Comparison of ENCODE assay signal across 9 mouse cellular contexts in the genomic region with DNA sequence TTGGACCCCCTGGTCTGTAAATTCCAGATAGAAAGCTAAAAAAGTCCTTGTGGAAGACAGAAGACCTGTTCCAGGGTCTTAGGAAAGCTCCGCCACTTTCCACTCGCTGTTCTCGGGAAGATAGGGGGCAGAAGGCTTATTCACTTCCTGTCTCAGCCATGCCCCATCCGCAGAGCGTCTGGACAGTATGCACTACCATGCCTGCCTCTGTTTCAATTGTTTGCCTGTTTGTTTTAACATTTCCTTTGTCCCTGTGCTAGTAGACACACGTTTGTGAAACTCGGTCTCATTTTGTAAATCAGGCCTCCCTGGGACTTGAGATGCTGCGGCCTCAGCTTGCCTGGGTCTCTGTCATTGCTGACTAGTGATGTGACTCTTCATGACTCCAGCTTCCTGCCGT. TPM values are rescaled to one million over a fixed set of nuclear protein-coding genes. Genes with fewer than 3 reads are reported as not detected.
DNase-seq lines count a peak whose midpoint lies in the region; ATAC-seq and TF ChIP-seq lines count a peak whose summit lies in the region.
"Had no signal": no experiment of that assay in that cellular context is flagged by ENCODE, and none has a peak within 500 bp of the region (broad histone marks: within the 10 kb centered on the region; RNA-seq: fewer than 3 reads in every experiment).

No protein-coding gene starts in this region.

- no peak overlapping the region for H3K4me3 ChIP-seq in heart, embryonic 10.5 days
- no peak overlapping the region for H3K4me3 ChIP-seq in spleen, adult 2 months (ENCODE audit: extremely low read depth, insufficient read depth, insufficient read length)
- H3K4me3 ChIP-seq in liver, embryonic 16.5 days (ENCODE audit: low read depth, low read length), result no peak overlapping the region
- no peak overlapping the region for H3K4me3 ChIP-seq in stomach, postnatal 0 days (ENCODE audit: low read depth, low read length)
- H3K4me3 ChIP-seq: limb, embryonic 13.5 days had no signal

- DNase-seq in heart, embryonic 10.5 days (ENCODE audit: low spot score), result no peak
- DNase-seq in heart, postnatal 14 days, result no peak
- DNase-seq in spleen, adult 2 months (ENCODE audit: low read depth in 1 of 2, low spot score in 2 of 2), result peak in 1 of 2 experiments; percentile 5
- no peak for DNase-seq in spleen, adult 18-20 months
- DNase-seq in stomach, postnatal 0 days (ENCODE audit: low spot score), result no peak
- DNase-seq in testis, postnatal 10 days (ENCODE audit: low spot score), result no peak
- DNase-seq in thymus, postnatal 25 days, result no peak

- TF ChIP-seq POLR2A in spleen, adult 2 months (IDR thresholded peaks at IDR 0.05; ENCODE audit: low read depth, low read length), result no peak

- peaks cover 17% of the 10 kb centered on the region for H3K36me3 ChIP-seq in heart, embryonic 10.5 days
- no peaks in the 10 kb centered on the region for H3K36me3 ChIP-seq in spleen, adult 2 months (ENCODE audit: control insufficient read depth, insufficient read depth, low read length)
- H3K36me3 ChIP-seq in liver, embryonic 16.5 days (ENCODE audit: control insufficient read depth, insufficient read depth), result no peaks in the 10 kb centered on the region
- no peaks in the 10 kb centered on the region for H3K36me3 ChIP-seq in stomach, postnatal 0 days (ENCODE audit: control insufficient read depth, insufficient read depth, low read length)
- H3K36me3 ChIP-seq: limb, embryonic 13.5 days had no signal

- TF ChIP-seq EP300 in stomach, postnatal 0 days (optimal IDR thresholded peaks at IDR 0.05), result no peak

- WGBS in heart, embryonic 10.5 days, result 50% methylated on average over 9 of the region's 9 CpGs
- 47% methylated on average over 9 of the region's 9 CpGs for WGBS in spleen, adult 2 months
- WGBS in liver, embryonic 16.5 days (ENCODE audit: insufficient replicate concordance), result 20% methylated on average over 9 of the region's 9 CpGs
- WGBS in stomach, postnatal 0 days, result 38% methylated on average over 9 of the region's 9 CpGs

- no peaks in the 10 kb centered on the region for H3K9me3 ChIP-seq in heart, embryonic 10.5 days
- no peaks in the 10 kb centered on the region for H3K9me3 ChIP-seq in liver, embryonic 16.5 days (replicated peaks; ENCODE audit: control insufficient read depth, low read length)
- no peaks in the 10 kb centered on the region for H3K9me3 ChIP-seq in stomach, postnatal 0 days (ENCODE audit: control insufficient read depth, low read length)
- H3K9me3 ChIP-seq: limb, embryonic 13.5 days had no signal

- H3K4me1 ChIP-seq in heart, embryonic 10.5 days, result peaks cover 81% of the 10 kb centered on the region
- peaks cover 39% of the 10 kb centered on the region for H3K4me1 ChIP-seq in spleen, adult 2 months (ENCODE audit: control insufficient read depth, insufficient read depth, insufficient read length)
- peaks cover 62% of the 10 kb centered on the region for H3K4me1 ChIP-seq in liver, embryonic 16.5 days (ENCODE audit: control insufficient read depth, low read depth, low read length)
- peaks cover 14% of the 10 kb centered on the region for H3K4me1 ChIP-seq in stomach, postnatal 0 days (replicated peaks; ENCODE audit: control insufficient read depth, insufficient read depth)

- H3K9ac ChIP-seq in liver, embryonic 16.5 days (ENCODE audit: low read depth, low read length), result no peak overlapping the region
- H3K9ac ChIP-seq in stomach, postnatal 0 days (ENCODE audit: low read length), result no peak overlapping the region
- H3K9ac ChIP-seq: limb, embryonic 13.5 days had no signal

- ATAC-seq in liver, embryonic 16.5 days (ENCODE audit: low read depth), result no peak
- no peak for ATAC-seq in stomach, postnatal 0 days (ENCODE audit: low FRiP score, low TSS enrichment)

- no peak for TF ChIP-seq CTCF in spleen, adult 2 months (IDR thresholded peaks at IDR 0.05; ENCODE audit: extremely low read depth, insufficient read depth, insufficient read length, insufficient replicate concordance)
- peak; percentile 32 for TF ChIP-seq CTCF in stomach, postnatal 0 days (IDR thresholded peaks at IDR 0.05; ENCODE audit: low read depth)

- H3K27ac ChIP-seq in heart, embryonic 10.5 days, result peak overlapping the region; percentile 78
- H3K27ac ChIP-seq in spleen, adult 2 months (ENCODE audit: insufficient read depth, low read length), result peak overlapping the region; percentile 92
- H3K27ac ChIP-seq in liver, embryonic 16.5 days (ENCODE audit: low read length), result 0 out of 2 replicates have a peak overlapping the region, but pooled peaks have one; percentile 38
- H3K27ac ChIP-seq in stomach, postnatal 0 days (replicated peaks), result peak overlapping the region; percentile 56
- H3K27ac ChIP-seq: limb, embryonic 13.5 days had no signal

- intact Hi-C loops in heart, postnatal 14 days (cut with DNase I), result no loop called here

- no peaks in the 10 kb centered on the region for H3K27me3 ChIP-seq in heart, embryonic 10.5 days (ENCODE audit: insufficient read depth, poor library complexity, severe bottlenecking)
- H3K27me3 ChIP-seq in spleen, adult 2 months (ENCODE audit: control insufficient read depth, insufficient read depth, low read length), result no peaks in the 10 kb centered on the region
- H3K27me3 ChIP-seq in liver, embryonic 16.5 days (ENCODE audit: control insufficient read depth, insufficient read depth, low read depth, low read length), result 0 out of 2 replicates have a peak, but pooled peaks cover 2% of the 10 kb centered on the region
- no peaks in the 10 kb centered on the region for H3K27me3 ChIP-seq in stomach, postnatal 0 days (ENCODE audit: control insufficient read depth, insufficient read depth, low read length)
- H3K27me3 ChIP-seq: limb, embryonic 13.5 days had no signal

- H3K4me2 ChIP-seq in liver, embryonic 16.5 days (ENCODE audit: low read depth, low read length), result peak overlapping the region; percentile 14; the same call in 1 of the 2 replicates
- no peak overlapping the region for H3K4me2 ChIP-seq in stomach, postnatal 0 days (replicated peaks; ENCODE audit: low read depth)
- H3K4me2 ChIP-seq: limb, embryonic 13.5 days had no signal

RNA-seq across cellular contexts. Expression of gene Add3, which starts 43.4 kb away (rescaled TPM):
- 128 and 173 TPM in 2 replicates for polyA plus RNA-seq in heart, embryonic 10.5 days (2016; fragmentation: Nextera tagmentation; extraction: Ambion mirVana)
- total RNA-seq in heart, postnatal 14 days (2021), result 10 to 100 TPM; 63.4 to 65.2 TPM
- polyA plus RNA-seq in spleen, adult 2 months (2012; rRNA removed), result 40.6 and 45.1 TPM in 2 replicates
- polyA plus RNA-seq in liver, embryonic 16.5 days (2015; fragmentation: Nextera tagmentation; extraction: Ambion mirVana), result 26.2 and 28.4 TPM in 2 replicates
- 48.2 and 52.4 TPM in 2 replicates for polyA plus RNA-seq in stomach, postnatal 0 days (2015; fragmentation: Nextera tagmentation; extraction: Ambion mirVana)

Comparison
In these comparisons a context has a peak if more than half of its experiments do, and no peak if none do; other contexts are left out.
1. H3K27ac ChIP-seq: peak in every context shown above with its lines; median percentile 92 in spleen, adult 2 months; 78 in heart, embryonic 10.5 days; 56 in stomach, postnatal 0 days; 38 in liver, embryonic 16.5 days.